Mouse (Mus musculus) testis, postnatal 10 days (tissue): ENCODE measurements around the gene Spdef.

ENCODE experiments used
- DNase-seq: peaks from one replicate; pipeline ENCODE4 v3.0.0; 2021; ENCODE audit warnings: low spot score

Gene Spdef

DNA sequence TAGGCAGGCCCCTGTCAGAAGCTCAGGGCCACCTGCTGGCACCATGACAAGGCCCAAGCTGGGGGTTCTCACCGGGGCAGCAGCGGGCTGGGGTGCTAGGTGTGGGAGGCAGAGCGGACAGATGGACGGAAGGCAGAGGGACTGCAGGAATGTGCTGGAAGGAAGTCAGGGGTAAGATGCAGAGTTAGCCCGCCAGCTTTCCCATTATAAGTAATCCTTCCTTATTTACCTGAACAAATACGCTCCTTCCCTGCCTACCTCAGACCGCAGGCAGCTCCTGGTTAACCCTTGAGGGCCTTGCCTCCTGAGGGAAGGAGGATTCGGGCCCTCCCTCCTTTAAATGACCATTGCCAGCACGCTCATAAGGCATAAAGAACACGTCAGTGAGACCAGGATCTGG lies at the start of gene Spdef:
Gene Spdef, minus strand, starts transcription at position 186 of the 400 bp plus-strand sequence.
- DNase-seq: no peak

DNA sequence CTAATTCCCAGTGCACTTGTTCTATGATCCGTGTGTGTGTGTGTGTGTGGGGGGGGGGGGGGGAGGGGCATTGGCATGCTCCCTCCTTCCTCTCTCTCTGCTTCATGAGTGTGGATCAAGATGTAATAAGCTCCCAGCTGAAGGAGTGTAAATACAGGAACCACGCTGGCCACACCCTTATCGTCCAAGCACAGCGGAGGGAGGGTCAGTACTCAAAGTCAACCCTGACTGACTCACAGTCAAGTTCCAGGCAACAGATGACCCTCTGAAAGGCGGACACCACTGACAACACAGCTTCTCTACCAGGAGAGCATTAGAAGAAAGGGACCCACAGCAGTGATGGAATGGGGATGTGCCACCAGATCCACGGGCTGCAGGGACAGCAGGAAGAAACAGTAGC lies 49.1 kb upstream of the Spdef start:
- no peak for DNase-seq

DNA sequence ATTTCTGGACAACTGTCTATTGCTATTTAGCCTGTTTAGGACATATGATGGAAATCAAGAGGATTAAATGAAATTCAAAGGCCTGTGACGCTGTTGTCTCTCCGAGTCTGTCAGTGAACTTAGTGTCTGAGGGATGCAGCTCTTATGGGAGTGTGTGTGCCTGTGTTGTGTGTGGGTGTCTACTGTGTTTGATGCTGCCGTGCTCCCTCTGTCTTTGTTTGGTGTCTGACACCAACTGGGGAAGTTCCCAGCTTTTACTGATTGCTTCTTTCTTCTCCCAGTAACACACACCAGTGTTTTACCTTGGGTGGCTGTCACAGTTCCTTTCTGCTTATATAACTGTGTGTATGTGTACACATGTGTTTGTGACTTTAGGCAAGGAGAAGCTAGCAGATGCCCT lies 45.4 kb upstream of the Spdef start:
- no peak for DNase-seq

DNA sequence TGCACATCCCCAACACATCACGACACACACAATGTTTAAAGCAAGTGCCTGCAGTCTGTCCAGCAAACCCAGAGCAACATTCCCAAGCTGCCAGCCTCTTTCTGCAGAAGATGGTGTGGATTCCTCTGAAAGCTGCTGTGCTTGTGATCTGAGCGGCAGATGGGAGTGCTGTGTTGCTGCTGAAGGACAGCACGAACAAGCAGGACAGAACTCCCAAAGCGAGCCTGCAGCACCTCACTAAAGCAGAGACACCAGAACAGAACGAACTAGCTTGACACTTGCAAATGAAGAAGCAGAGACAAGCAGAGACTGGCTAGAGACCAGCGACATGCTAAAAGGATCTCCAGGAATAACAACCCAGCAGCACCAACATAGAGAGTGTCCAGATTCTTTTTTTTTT lies 42.9 kb upstream of the Spdef start:
- DNase-seq: no peak

DNA sequence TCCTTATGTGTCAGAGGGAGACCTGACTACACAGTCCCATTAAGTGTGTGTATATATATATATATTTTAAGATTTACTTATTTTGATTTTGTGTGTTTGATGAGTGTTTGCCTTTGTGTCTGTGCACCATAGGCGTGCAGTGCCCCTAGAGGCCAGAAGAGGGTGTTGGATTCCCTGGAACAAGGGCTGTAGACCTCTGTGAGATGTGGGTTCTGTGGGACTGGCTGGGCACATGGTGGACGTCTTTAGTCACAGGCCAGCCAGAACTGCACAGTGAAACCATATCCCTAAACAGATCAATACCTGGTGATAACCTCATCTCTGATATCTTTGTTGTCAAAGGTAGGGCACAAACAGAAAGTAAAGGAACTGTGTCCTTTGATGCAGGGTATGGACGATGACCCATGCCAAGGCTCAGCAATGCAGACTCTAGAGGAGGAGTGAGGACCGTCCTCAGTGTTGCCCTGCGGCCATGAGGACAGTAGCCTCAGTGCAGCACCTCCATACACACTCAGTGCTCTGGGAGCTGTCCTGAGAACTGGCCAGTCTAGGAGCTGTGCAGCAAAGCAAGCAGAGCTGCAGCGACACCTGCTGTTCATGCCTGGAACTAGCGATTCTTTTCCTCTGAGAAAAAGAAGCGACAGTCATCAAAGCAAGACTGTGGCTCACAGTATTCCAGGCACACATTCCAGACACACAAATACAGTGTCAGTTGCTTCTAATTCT lies 40.2 kb upstream of the Spdef start:
- DNase-seq: peak; percentile 88

DNA sequence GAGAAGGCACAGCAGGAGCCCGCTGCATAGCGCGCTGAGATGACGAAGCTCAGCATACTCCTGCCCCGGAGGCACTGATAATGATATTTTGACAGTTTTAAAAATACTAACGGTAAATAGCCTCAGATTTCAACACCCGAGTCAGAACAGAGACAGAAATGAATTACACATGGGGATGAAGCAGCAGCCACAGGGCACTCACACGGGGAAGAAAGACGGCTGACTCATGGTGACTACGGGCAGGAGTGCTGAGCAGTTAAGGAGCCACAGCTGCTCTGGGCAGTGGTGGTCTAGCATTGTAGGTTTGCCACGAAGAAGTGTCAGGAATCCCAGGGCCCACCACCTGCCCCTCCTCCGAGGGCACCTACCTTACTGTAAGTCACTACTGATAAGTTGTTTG lies 38.8 kb upstream of the Spdef start:
- DNase-seq: no peak

DNA sequence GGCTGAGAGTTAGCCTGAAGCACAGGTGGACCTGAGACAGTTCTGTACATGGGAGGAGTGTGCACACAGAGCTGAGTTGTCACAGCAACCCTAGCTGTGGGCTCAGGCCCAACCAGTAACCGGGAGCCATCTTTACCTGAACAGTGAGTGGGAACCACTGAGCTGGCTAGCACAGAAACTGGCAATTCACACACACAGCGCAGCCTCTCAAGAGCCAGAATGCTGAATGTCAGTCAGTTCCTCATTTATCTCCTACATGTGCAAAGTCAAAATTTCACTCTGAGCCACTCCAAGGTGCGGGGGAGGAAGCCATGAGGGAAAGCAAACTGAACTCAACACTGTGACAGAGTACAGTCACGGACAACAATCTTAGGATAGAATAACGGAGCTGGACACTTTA lies 38.4 kb upstream of the Spdef start:
- DNase-seq: no peak

DNA sequence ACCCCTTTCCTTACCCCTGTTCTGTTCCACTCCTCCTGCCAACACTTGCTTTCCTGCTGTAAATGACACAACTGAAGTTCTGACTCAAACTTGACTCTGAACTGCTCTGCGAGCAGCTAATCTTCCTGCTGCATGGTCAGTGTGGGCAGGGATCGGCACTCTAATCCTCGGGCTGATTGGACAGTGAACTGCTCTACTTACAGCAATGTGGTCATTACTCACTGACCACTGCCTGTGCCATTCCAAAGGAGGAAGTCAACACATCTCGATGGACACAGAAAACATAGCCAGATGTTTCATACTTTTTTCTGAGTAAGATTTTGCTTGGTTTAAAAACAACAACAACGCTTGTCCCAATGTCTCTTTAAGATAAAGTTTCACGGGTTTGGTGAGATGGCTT lies 36.3 kb upstream of the Spdef start:
- no peak for DNase-seq

DNA sequence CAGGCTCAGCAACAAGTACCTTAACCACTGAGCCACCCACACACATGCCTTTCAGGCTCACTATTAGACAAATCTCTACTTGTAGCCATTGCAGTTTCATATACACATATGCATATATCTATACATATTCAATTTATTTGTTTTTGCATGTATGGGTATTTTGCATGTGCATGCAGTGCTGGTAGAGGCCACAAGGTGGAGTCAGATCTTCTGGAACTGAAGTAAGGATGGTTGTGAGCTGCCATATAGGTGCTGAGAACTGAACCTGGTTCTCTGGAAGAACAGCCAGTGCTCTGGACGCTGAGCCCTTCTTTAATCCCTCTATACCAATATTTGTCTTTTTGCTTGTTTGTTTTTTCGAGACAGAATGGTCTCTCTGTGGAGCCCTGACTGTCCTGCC lies 35.7 kb upstream of the Spdef start:
- DNase-seq: no peak

DNA sequence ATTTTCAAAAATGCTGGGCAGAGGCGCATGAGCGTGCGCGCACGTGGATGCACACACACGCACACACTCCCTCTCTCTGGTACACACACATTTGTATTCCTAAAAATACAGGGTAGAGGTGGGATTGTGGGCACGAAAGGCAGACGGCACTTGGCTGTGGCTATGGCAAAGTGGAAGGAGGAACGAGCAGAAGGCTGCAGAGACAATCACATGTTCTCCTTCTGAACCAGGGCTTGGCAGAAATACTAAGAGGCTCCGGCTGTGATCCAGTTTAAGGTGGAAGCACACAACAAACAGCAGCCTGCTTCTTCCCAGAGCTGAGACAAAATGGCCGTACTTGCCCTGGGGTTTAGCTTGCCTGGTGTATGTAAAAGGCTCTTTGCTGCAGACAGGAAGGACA lies 34.1 kb upstream of the Spdef start:
- no peak for DNase-seq

DNA sequence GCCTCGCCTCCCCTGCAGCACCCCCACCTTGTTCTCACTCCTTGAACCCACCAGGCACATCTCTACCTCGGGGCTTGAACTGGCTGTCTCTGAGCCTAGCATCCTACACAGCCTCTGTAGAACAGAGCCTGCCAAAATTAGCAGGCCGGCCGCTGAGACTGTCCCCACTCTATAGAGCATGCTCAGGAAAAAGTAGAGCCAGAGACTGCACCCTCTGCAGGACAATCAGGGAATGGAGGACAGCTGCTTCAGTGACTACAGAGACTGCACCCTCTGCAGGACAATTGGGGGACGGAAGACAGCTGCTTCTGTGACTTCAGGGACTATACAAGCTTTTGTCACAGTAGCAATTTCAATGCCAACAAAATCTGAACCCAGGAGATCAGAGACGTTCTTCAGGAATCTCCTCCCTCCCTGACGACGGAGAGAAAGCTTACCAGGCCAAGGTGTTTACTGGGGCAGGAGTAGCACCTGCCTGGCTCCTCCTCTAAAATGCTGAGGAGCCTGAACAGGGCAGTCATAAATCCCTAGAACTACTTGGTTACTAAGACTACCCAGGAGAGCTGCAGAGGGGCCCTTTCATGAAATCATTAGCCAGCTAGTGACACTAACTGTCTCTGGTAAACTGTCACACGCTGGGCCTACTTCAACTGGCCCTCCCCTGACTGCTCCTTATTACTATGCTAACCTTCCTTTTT lies 33.0 kb upstream of the Spdef start:
- peak; percentile 84 for DNase-seq

DNA sequence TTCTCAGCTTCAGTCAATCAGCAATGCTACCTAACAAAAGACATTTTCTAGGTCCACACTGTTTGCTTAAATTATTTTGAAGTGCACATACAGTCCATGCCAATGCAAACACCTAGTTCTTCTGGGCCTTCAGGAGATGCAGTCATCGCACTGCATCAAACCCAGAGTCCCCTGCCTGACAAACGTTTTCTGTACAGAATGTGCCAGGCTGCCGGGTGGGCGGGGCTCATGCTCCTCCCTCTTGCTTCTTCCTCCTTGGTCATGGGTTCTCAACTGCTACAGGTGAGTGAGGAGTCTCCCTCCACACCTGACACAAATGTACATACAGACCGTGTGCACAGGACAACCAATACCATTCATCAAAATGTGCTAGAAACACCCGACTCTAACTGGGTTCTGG lies 31.4 kb upstream of the Spdef start:
- no peak for DNase-seq

DNA sequence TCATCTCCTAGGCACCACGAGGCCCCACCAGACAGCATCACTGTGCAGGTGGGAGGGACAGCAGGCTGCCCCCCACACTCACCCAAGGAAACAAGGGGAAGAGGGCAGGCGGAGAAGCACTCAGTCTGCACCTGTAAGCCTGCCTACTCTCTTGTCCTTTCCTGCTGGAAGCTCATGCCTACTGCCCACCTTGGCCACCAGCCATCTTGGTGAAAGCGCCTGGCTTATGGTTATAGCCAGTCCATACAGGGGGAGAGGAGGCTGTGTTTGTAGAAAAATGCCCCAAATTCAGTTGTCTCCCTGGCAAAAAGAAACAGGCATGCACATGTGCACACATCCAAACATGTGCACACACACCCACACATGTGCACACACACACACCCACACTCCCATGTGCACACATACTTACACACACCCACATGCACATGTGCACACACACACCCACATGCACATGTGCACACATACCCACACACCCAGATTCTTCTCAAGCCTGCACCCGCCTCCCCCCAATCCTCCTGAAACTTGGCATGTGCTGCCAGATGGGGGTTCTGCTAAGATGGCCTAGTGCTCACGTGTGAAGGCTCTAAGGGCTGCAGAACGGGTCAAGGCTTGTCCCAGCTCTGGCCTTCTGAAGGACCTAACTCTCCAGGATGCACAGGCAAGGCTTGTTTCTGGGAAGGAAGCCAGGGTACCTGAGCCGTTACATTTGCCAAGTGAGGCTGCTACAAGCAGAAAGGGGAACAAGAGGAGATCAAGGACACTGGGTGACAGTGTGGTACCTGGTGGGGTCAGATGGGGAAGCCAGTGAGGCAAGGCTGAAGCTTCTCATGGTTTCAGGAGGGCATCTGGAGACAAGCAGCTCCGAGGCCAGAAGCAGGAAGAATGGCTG lies 22.8 kb upstream of the Spdef start:
- no peak for DNase-seq

DNA sequence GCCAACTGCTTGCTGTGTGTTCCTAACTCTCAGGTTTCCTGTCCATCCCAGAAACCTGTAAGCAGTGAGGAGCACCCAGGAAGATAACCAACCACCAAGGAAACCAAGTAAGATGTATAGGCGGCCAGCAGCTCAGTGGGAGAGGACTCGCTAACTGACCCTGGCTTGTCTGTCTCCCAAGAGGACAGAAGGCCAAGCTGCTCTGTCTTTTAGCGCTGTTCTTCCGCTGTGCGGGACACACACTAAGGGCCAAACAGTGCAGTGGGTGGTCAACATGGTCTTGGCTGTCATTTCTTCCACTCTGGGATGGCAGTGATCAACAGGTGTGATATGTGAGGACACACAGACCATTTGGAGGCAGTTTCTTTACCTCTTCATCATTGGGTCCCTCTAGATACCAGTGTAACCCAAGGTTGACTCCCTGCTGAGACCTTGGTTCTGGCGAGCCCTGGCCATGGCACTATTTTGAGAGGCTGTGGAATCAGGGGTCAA lies 21.7 kb upstream of the Spdef start:
- no peak for DNase-seq

DNA sequence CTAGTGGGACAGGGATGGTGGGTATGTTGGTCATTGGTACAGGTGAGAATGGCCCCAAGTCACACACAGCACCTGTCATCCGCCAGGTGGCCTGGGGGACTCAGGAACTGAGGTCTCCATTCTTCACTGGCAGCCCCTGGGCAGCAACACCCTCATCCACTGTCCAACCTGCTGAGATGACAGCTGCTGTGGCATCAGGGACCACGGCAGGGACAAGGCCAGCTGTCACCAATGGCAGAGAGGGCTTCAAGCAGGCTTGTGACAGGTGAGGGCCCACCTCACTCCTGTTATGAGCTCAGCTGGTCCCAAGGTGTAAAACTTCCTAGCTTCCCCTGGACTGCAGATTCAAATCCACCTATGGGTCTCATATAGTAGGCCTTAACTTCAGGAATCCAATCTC lies 19.4 kb upstream of the Spdef start:
- DNase-seq: no peak

DNA sequence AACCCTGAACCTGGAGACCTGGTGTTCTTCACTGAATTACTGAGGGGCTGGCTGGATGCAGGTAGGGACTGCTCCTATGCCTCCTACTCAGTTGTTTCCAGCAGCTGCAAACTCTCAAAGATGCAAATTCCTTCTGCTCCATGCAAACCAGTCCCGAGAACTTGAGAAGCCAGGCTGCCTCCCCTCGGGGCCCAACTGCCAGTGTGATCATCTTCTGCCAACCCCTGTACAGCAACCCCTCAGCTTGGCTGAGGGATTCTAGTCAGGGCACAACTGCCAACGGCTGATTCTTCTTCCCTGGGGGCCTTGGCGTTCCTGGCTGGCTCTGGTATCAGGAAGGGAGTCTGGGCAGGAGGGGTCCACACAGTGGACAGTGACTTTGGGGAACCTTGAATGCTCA lies 17.7 kb upstream of the Spdef start:
- no peak for DNase-seq

DNA sequence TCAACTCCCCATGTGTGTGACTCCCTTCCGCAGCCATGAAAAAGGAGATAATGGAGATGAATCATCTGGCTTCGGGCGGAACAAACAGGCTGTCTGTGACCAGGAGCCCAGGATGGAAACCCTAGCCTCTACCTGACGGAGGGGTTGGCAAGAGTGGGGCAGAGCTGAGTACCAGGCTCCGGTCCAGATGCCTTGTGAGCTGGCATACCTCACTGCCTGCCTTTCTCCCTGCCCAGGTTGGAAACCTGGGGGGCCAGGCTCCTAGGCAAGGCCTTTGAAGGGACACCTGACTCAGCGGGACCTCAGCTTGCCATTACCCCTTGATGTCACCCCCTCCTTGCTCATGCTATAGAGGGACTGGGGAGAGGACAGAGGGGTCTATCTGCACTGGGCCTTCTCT lies 12.2 kb upstream of the Spdef start:
- DNase-seq: no peak

DNA sequence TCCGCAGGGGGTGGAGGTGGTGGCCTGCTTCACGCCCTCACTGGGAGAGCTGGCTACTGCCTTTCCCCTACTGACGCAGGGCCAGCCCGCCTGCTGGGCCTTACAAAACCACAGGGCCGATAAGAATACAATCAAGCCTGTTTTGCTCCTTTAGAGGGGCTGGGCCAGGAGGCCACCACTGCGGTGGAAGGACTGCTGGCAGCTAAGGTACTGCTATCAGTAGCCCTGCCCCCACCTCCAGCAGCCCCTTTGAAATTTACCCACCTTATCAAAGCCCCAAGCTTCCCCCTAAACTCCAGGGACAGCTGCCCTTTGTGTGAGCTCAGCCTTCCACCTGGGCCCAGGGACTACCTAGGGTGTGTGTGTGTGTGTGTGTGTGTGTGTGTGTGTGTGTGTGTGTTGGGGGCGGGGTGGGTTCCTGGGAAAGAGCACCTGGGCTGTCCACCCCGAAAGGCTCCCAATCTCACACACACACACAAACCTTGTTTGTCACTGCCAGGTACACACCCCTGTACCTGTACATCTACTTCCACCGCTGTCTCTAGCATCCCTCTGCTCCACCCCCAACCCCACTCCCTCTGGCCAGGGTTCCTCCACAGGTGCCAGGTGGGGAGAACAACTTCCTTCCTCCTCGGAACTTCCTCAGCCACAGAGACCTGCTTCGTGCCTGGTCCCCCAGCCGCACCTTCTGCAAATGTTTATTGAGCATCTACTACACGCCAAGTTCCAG lies 5.8 kb upstream of the Spdef start:
- no peak for DNase-seq

DNA sequence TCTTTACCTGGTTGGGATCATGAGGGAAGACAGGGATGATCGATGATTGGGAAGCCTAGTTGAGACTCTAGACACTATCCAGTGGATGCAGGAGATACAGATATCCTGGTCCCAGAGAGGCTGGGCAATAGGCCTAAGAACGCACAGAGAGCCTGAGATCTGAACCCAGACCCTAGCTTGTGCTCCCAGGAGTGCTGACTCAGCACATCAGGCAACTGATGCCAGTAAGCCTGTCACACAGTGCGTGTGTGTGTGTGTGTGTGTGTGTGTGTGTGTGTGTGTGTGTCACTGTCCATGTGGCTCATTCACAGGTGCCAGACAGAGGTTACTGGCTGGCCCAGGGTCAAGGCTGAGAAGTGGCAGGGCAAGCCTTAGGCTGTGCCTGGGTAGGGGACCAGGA lies 3.9 kb upstream of the Spdef start:
- no peak for DNase-seq

DNA sequence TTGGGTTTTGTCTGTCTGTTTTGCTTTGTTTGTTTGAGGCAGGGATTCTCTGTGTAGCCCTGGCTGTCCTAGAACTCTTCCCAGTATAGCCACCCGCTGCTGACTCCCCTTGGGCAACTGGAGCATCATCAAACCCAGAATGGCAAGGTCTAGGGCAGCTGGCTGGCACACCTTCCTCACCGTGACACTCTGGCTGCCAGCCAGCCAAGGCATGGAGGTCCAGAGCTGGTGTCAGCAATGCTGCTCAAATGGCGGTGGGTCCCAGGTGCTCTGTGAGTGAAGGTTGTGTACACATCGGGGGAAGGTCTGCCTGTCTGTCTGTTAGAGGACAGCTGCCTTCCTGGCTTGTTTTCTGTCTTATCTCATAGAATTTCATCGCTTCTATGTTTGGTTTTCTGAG lies 3.4 kb upstream of the Spdef start:
- no peak for DNase-seq

DNA sequence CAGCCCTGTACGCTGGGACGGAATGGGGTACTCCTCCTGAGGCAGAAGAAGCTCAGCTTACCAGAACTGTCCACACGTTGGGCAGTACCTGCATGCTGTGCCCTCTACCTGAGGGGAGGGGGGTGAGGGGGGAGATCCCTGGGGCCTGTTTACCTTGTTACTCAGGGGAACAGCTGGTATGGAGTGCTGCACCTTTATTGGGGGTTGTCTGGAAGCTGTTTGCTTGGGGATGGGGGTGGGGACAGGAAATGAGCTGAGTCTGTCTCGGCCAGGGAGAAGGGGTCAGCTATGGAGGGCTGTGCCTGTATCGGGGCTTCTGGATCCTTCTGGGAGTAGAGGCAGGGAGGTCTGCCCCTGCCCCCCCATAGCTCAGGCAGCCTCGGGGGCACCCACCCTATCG lies 2.2 kb downstream of the Spdef start:
- DNase-seq: no peak

DNA sequence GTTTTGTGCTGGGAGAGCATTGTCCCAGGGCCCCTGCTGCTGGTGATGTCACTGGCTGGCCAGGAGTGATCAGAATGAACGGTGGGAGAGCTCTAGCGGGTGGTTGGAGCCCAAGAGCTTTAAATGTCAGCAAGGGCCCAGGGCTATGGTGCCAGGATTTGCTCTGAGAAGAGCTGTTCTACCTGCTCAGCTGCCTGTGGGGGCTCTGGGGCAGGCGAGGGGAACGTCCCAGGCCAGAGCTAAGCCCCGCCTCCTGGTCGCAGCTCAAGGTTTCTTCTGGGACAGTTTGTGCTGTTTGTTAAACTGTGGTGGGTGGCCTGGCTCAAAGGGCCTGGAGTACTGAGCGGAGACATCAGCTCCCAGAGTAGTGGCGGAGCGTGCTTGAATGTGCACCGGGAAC lies 3.3 kb downstream of the Spdef start:
- peak; percentile 66 for DNase-seq
